Mouse (Mus musculus) testis, adult 2 months (tissue): ENCODE results near the gene Bsn. TPM values are rescaled to one million over a fixed set of nuclear protein-coding genes. Genes with fewer than 3 reads are reported as not detected.

Experiments used
- H3K27ac ChIP-seq: fragments of 200-500 bp; 2 replicates; pipeline ENCODE4 v1.5.1; 2012; ENCODE audit warnings: low read depth, low read length; ENCODE audit not compliant: control insufficient read depth, insufficient read depth
- H3K27me3 ChIP-seq: fragments of 200-500 bp; 2 replicates; pipeline ENCODE4 v1.6.1; 2012; ENCODE audit warnings: mild to moderate bottlenecking, low read length, moderate library complexity; ENCODE audit not compliant: control insufficient read depth, insufficient read depth
- H3K36me3 ChIP-seq: fragments of 200-500 bp; 2 replicates; pipeline ENCODE4 v1.6.1; 2012; ENCODE audit warnings: mild to moderate bottlenecking, low read length; ENCODE audit not compliant: control insufficient read depth, insufficient read depth
- H3K4me1 ChIP-seq: fragments of 200-500 bp; 2 replicates; pipeline ENCODE4 v1.6.1; 2012; ENCODE audit warnings: low read length; ENCODE audit not compliant: control insufficient read depth, insufficient read depth
- H3K4me3 ChIP-seq: fragments of 200-500 bp; 2 replicates; pipeline ENCODE4 v1.5.1; 2012; ENCODE audit warnings: low read depth, mild to moderate bottlenecking, low read length, moderate library complexity, mixed read lengths; ENCODE audit not compliant: control insufficient read depth
- CTCF ChIP-seq: fragments of 200-500 bp; IDR thresholded peaks from 2 replicates; pipeline ENCODE4 v1.5.1; 2012; ENCODE audit warnings: low read depth, mild to moderate bottlenecking, inconsistent platforms, low read length, moderate library complexity; ENCODE audit not compliant: control insufficient read depth, insufficient read depth, insufficient replicate concordance
- POLR2A ChIP-seq: fragments of 200-500 bp; IDR thresholded peaks from 2 replicates; pipeline ENCODE4 v1.6.1; 2012; ENCODE audit warnings: low read depth, mild to moderate bottlenecking, inconsistent platforms, low read length, moderate library complexity; ENCODE audit not compliant: control insufficient read depth
- polyA plus RNA-seq: library from polyadenylated mRNA; depleted of rRNA; stranded (reverse); fragments of >200 nt; gene quantifications from 2 replicates; pipeline ENCODE4 v1.2.3, GENCODE M21; 2012

The Bsn gene
- polyA plus RNA-seq, 1 experiment = 1.2 TPM

- Histone ChIP-seq H3K4me3 (no peak overlapping the region), H3K27me3 (no peaks in the 10 kb centered on the region), H3K4me1 (no peaks in the 10 kb centered on the region), H3K27ac (no peak overlapping the region), H3K36me3 (no peaks in the 10 kb centered on the region)
- TF ChIP-seq CTCF (no peak), POLR2A (no peak)
Measured at GRCm38 (mm10) chr9:108133478-108133877, 56.7 kb downstream of the Bsn start.

DNA sequence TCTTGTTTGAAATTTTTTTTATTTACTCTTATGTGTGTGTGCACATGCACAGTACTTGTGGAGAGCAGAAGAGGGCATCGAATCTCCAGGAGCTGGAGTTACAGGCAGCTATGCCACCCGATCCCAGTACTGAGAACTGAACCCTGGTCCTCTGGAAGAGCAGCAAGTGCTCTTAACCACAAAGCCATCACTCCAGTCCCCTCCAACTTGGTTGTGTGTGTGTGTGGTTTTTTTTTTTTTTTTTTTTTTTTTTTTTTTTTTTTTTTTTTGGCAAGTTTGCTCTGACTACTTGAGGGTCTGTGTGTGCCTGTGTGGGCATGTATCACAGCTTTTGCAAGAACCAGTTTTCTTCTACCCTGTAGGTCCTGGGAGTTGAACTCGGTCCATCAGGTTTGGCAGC, 57.8 kb downstream of the Bsn start:
- H3K27me3 ChIP-seq = no peaks in the 10 kb centered on the region
- no peak overlapping the region for H3K27ac ChIP-seq
- no peak overlapping the region for H3K4me3 ChIP-seq
- H3K36me3 ChIP-seq = no peaks in the 10 kb centered on the region
- no peaks in the 10 kb centered on the region for H3K4me1 ChIP-seq
- TF ChIP-seq POLR2A (no peak), CTCF (no peak)

DNA sequence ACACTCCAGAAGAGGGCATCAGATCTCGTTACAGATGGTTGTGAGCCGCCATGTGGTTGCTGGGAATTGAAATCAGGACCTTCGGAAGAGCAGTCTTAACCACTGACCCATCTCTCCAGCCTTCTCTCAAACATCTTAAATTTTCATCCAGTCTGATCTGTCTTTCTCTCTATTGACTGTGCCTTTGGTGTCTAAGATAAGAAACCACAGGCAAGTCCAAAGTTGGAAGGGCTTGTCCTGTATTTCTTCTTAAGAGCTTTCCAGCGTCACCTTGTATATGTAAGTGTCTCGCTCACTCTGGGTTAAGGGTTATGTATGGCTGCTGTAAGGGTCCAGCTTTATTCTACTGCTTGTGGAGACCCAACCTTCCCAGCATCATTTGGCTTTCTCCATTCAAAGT, 58.7 kb downstream of the Bsn start:
- no peaks in the 10 kb centered on the region for H3K36me3 ChIP-seq
- no peaks in the 10 kb centered on the region for H3K27me3 ChIP-seq
- TF ChIP-seq POLR2A (no peak), CTCF (no peak)
- no peaks in the 10 kb centered on the region for H3K4me1 ChIP-seq
- H3K27ac ChIP-seq = no peak overlapping the region
- H3K4me3 ChIP-seq = no peak overlapping the region

DNA sequence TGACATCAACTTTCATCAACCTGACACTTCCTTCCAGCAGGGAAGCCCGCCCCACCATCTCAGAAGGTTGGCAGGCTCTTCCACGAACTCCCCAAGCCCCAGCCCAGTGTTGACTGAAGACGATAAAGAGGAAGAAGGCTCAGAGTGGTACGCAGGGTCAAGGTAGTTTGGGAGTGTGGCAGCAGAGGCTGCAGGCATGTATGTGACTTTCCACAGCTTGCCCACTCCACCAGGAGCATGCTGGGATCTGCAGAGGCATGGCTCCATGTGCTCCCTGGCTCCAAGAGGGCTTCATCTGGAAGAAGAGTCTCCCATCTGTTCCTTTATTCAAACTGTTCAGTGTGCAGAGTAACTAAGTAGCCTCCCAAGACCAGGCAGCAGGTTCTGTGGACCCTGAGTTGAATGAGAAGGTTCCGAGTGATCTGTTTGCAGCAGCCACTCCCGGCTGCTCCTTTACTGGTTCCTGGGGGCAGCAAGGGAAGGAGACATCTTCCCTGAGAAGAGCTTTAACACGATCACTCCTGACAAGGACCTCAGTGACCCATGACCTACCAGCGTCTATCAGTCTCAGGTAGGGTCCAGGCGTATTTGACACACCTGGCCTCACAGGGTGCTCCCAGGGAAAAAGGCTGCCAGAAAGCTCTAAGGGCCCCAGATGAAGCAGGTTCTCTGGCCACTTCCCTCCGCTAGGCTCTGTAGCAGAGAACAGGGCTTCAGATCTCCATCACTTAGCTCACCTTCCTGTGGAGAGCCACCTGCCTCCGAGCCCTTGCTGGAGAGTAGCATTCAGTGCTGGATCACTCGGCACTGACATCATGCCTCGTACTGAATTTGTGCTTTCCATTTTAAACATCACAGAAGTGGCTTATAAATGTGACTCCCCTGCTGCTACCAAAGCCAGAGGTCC, 60.9 kb downstream of the Bsn start:
- Histone ChIP-seq H3K27me3 (no peaks in the 10 kb centered on the region), H3K27ac (no peak overlapping the region), H3K4me3 (no peak overlapping the region), H3K4me1 (no peaks in the 10 kb centered on the region), H3K36me3 (no peaks in the 10 kb centered on the region)
- TF ChIP-seq POLR2A (no peak), CTCF (no peak)

DNA sequence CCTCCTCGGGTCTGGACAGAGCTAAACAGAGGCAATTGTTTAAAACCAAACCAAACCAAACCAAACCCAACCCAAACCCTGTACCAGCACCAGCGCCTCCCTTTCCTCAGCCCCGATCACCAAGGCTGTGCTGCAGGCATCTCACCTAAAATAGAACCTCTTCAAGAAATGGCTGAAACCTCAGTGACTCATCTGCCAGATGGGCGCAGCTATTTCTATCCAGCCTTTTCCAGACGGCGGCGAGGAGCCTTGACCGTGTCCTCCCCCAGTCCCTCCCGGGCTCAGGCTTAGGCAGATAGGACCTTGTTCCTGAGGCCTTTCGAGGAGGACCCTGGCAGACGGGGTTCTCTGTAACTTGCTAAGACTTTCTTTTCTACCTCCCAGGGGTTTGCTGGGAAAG, 61.9 kb downstream of the Bsn start:
- Histone ChIP-seq H3K27me3 (no peaks in the 10 kb centered on the region), H3K36me3 (no peaks in the 10 kb centered on the region), H3K4me3 (no peak overlapping the region), H3K27ac (no peak overlapping the region), H3K4me1 (no peaks in the 10 kb centered on the region)
- TF ChIP-seq POLR2A (no peak), CTCF (no peak)

DNA sequence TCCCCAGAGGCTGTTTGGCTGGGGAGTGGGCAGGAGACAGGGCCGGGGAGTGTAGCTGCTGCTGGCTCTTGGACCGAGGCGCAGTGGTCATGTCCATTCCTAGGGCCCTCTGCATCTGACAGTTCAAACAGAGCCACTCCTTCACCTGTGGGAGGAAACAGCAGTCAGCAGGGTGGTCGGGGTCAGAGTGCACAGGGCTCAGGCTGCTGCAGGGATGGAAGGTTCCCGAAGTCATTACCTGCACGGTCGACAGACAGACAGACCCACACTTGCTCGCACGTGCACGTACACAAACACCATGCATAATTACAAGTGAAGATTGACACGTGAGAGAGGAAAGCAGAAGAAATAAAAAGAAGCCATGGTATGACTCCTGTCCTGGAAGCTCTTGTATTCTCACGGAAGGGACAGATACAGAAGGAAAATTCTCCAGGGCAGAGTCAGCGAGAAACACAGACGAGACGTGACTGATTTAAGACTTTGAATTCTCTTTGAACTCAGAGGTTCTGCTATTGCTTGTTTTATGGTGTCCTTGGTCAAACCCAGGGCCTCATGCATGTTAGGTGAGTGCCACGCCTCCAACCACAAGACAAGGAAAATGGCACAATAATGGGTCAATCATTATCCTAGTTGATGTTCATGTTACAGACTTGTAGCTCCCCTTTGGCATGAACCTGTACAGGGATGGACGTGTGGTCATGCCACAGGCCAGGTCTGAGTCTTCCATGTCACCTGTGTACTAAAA, 63.6 kb downstream of the Bsn start:
- Histone ChIP-seq H3K4me3 (no peak overlapping the region), H3K36me3 (no peaks in the 10 kb centered on the region), H3K4me1 (no peaks in the 10 kb centered on the region), H3K27ac (no peak overlapping the region), H3K27me3 (no peaks in the 10 kb centered on the region)
- no peak for TF ChIP-seq POLR2A
- no peak for TF ChIP-seq CTCF

DNA sequence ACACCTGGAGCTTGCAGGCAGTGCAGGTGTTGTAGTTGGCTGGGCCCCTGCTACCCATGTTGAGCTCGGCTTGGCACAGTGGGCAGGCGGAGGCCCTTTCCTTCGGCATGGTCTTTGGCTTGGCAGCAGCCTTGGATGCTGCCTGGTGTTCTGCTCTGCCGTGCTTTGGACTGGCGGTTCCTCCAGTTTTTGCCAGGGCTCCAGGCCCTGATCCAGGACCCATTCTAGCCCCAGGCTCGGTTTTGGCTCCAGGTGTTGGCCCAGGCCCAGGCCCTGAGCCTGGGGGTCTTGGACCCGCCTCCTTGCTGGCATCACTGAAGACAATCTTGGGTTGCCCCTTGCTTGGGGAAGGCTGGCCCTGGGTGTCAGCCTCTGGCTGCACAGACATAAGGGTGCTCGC, 64.5 kb downstream of the Bsn start:
- H3K36me3 ChIP-seq = no peaks in the 10 kb centered on the region
- H3K4me1 ChIP-seq = no peaks in the 10 kb centered on the region
- H3K4me3 ChIP-seq = no peak overlapping the region
- no peak overlapping the region for H3K27ac ChIP-seq
- TF ChIP-seq POLR2A (no peak), CTCF (no peak)
- no peaks in the 10 kb centered on the region for H3K27me3 ChIP-seq
